Mouse (Mus musculus) forebrain, embryonic 10.5 days (tissue): Measurements from ENCODE around the gene Grk5. TPM values are rescaled to one million over a fixed set of nuclear protein-coding genes. Genes with fewer than 3 reads are reported as not detected.

ENCODE experiments used
- DNase-seq: peaks from one replicate; pipeline ENCODE4 v3.0.0-alpha.2; 2017; ENCODE audit warnings: low spot score; ENCODE audit errors: extremely low spot score
- H3K27ac ChIP-seq: fragments of 300-500 bp; sonication (generic); 2 replicates; pipeline ENCODE4 v1.5.1; 2016; ENCODE audit warnings: mild to moderate bottlenecking
- H3K27me3 ChIP-seq: fragments of 300-500 bp; sonication (generic); 2 replicates; pipeline ENCODE4 v1.6.1; 2016; ENCODE audit warnings: mild to moderate bottlenecking; ENCODE audit not compliant: poor library complexity, severe bottlenecking
- H3K36me3 ChIP-seq: fragments of 300-500 bp; sonication (generic); replicated peaks from 2 replicates; pipeline ENCODE4 v1.6.1; 2016; ENCODE audit warnings: mild to moderate bottlenecking, moderate library complexity
- H3K4me1 ChIP-seq: fragments of 300-500 bp; sonication (generic); 2 replicates; pipeline ENCODE4 v1.6.1; 2016
- H3K4me3 ChIP-seq: fragments of 300-500 bp; sonication (generic); 2 replicates; pipeline ENCODE4 v1.5.1; 2016; ENCODE audit warnings: mild to moderate bottlenecking, moderate library complexity
- H3K9me3 ChIP-seq: fragments of 300-500 bp; sonication (generic); 2 replicates; pipeline ENCODE4 v1.6.1; 2016; ENCODE audit warnings: mild to moderate bottlenecking, moderate library complexity
- WGBS: fragments of 180-500 bp; shearing (Covaris S2); methylation state at CpG from one replicate; pipeline ENCODE4 v1.1.7; 2016; 5-methylcytosine and 5-hydroxymethylcytosine counted together
- polyA plus RNA-seq: library from polyadenylated mRNA; unstranded; fragments of >200 nt; fragmentation: Nextera tagmentation; extraction: Ambion mirVana; gene quantifications from 2 replicates; pipeline ENCODE4 v1.2.1, GENCODE M21; 2016

Gene Grk5
- polyA plus RNA-seq, 1 experiment from 2014 or later, result 2.0 TPM

- no peak overlapping the region for H3K27ac ChIP-seq
- DNase-seq, result no peak
Measured at GRCm38 (mm10) chr19:61056783-61057410, 167.3 kb downstream of the Grk5 start.

GRCm38 (mm10) chr19:61057581-61057980 is 168.0 kb downstream of the Grk5 start:
- Histone ChIP-seq H3K36me3 (no peaks in the 10 kb centered on the region), H3K9me3 (no peaks in the 10 kb centered on the region), H3K27me3 (no peaks in the 10 kb centered on the region), H3K27ac (no peak overlapping the region), H3K4me1 (peaks cover 24% of the 10 kb centered on the region), H3K4me3 (no peak overlapping the region)
- no peak for DNase-seq
- WGBS, result 39% methylated on average over 3 of the region's 3 CpGs

More at GRCm38 (mm10) chr19:61056783-61057410, 167.3 kb downstream of the Grk5 start:
- peaks cover 24% of the 10 kb centered on the region for H3K4me1 ChIP-seq
- no peaks in the 10 kb centered on the region for H3K36me3 ChIP-seq
- 76% methylated on average over 5 of the region's 5 CpGs for WGBS
- H3K9me3 ChIP-seq, result no peaks in the 10 kb centered on the region
- H3K27me3 ChIP-seq, result no peaks in the 10 kb centered on the region
- no peak overlapping the region for H3K4me3 ChIP-seq

GRCm38 (mm10) chr19:61064386-61064785 is 174.8 kb downstream of the Grk5 start:
- no peaks in the 10 kb centered on the region for H3K9me3 ChIP-seq
- DNase-seq, result no peak
- H3K36me3 ChIP-seq, result no peaks in the 10 kb centered on the region
- WGBS, result 87% methylated on average over 3 of the region's 3 CpGs
- no peak overlapping the region for H3K4me3 ChIP-seq
- 0 out of 2 replicates have a peak, but pooled peaks cover 7% of the 10 kb centered on the region for H3K4me1 ChIP-seq
- no peaks in the 10 kb centered on the region for H3K27me3 ChIP-seq
- no peak overlapping the region for H3K27ac ChIP-seq

GRCm38 (mm10) chr19:61065011-61065410 is 175.5 kb downstream of the Grk5 start:
- H3K4me1 ChIP-seq, result 0 out of 2 replicates have a peak, but pooled peaks cover 7% of the 10 kb centered on the region
- no peaks in the 10 kb centered on the region for H3K27me3 ChIP-seq
- H3K27ac ChIP-seq, result no peak overlapping the region
- H3K4me3 ChIP-seq, result no peak overlapping the region
- H3K9me3 ChIP-seq, result no peaks in the 10 kb centered on the region
- DNase-seq, result no peak
- H3K36me3 ChIP-seq, result no peaks in the 10 kb centered on the region
- WGBS, result 83% methylated on average over 1 of the region's 1 CpGs

- Histone ChIP-seq H3K9me3 (no peaks in the 10 kb centered on the region), H3K4me1 (no peaks in the 10 kb centered on the region), H3K27ac (no peak overlapping the region), H3K36me3 (peaks cover 3% of the 10 kb centered on the region; the same call in 1 of the 2 replicates), H3K4me3 (no peak overlapping the region), H3K27me3 (no peaks in the 10 kb centered on the region)
- DNase-seq, result no peak
- WGBS, result 89% methylated on average over 3 of the region's 3 CpGs
Measured at GRCm38 (mm10) chr19:61078622-61079021, 189.1 kb downstream of the Grk5 start.

GRCm38 (mm10) chr19:61080251-61080749 is 190.8 kb downstream of the Grk5 start:
- 92% methylated on average over 5 of the region's 5 CpGs for WGBS
- Histone ChIP-seq H3K4me3 (no peak overlapping the region), H3K4me1 (no peaks in the 10 kb centered on the region), H3K9me3 (no peaks in the 10 kb centered on the region), H3K27ac (no peak overlapping the region), H3K36me3 (peaks cover 3% of the 10 kb centered on the region; the same call in 1 of the 2 replicates), H3K27me3 (no peaks in the 10 kb centered on the region)
- DNase-seq, result no peak

GRCm38 (mm10) chr19:61083006-61083405 is 193.5 kb downstream of the Grk5 start:
- Histone ChIP-seq H3K36me3 (peaks cover 3% of the 10 kb centered on the region; the same call in 1 of the 2 replicates), H3K27me3 (no peaks in the 10 kb centered on the region), H3K4me3 (no peak overlapping the region), H3K9me3 (no peaks in the 10 kb centered on the region), H3K4me1 (no peaks in the 10 kb centered on the region), H3K27ac (no peak overlapping the region)
- DNase-seq, result no peak
- WGBS, result 91% methylated on average over 8 of the region's 8 CpGs

GRCm38 (mm10) chr19:61084149-61084940 is 194.8 kb downstream of the Grk5 start:
- WGBS, result 46% methylated on average over 4 of the region's 4 CpGs
- peak; percentile 83 for DNase-seq
- no peak overlapping the region for H3K4me3 ChIP-seq
- H3K4me1 ChIP-seq, result no peaks in the 10 kb centered on the region
- H3K9me3 ChIP-seq, result no peaks in the 10 kb centered on the region
- peaks cover 3% of the 10 kb centered on the region; the same call in 1 of the 2 replicates for H3K36me3 ChIP-seq
- no peak overlapping the region for H3K27ac ChIP-seq
- no peaks in the 10 kb centered on the region for H3K27me3 ChIP-seq

GRCm38 (mm10) chr19:61085217-61085616 is 195.7 kb downstream of the Grk5 start:
- H3K4me1 ChIP-seq, result no peaks in the 10 kb centered on the region
- no peaks in the 10 kb centered on the region for H3K9me3 ChIP-seq
- no peak for DNase-seq
- H3K27ac ChIP-seq, result no peak overlapping the region
- 86% methylated on average over 2 of the region's 2 CpGs for WGBS
- H3K4me3 ChIP-seq, result no peak overlapping the region
- H3K36me3 ChIP-seq, result peaks cover 6% of the 10 kb centered on the region; the same call in 1 of the 2 replicates
- H3K27me3 ChIP-seq, result no peaks in the 10 kb centered on the region

GRCm38 (mm10) chr19:61087781-61088180 is 198.2 kb downstream of the Grk5 start:
- no peak for DNase-seq
- Histone ChIP-seq H3K27ac (no peak overlapping the region), H3K4me3 (no peak overlapping the region), H3K4me1 (no peaks in the 10 kb centered on the region), H3K27me3 (no peaks in the 10 kb centered on the region), H3K36me3 (peaks cover 6% of the 10 kb centered on the region), H3K9me3 (no peaks in the 10 kb centered on the region)
- WGBS, result 96% methylated on average over 1 of the region's 1 CpGs

GRCm38 (mm10) chr19:61089001-61089400 is 199.5 kb downstream of the Grk5 start:
- H3K4me3 ChIP-seq, result no peak overlapping the region
- H3K36me3 ChIP-seq, result peaks cover 10% of the 10 kb centered on the region; the same call in 1 of the 2 replicates
- no peaks in the 10 kb centered on the region for H3K27me3 ChIP-seq
- no peak for DNase-seq
- H3K4me1 ChIP-seq, result no peaks in the 10 kb centered on the region
- H3K9me3 ChIP-seq, result no peaks in the 10 kb centered on the region
- 95% methylated on average over 3 of the region's 3 CpGs for WGBS
- no peak overlapping the region for H3K27ac ChIP-seq

GRCm38 (mm10) chr19:61090541-61090940 is 201.0 kb downstream of the Grk5 start:
- no peaks in the 10 kb centered on the region for H3K27me3 ChIP-seq
- 93% methylated on average over 4 of the region's 4 CpGs for WGBS
- no peaks in the 10 kb centered on the region for H3K9me3 ChIP-seq
- H3K4me1 ChIP-seq, result no peaks in the 10 kb centered on the region
- peaks cover 10% of the 10 kb centered on the region; the same call in 1 of the 2 replicates for H3K36me3 ChIP-seq
- no peak overlapping the region for H3K4me3 ChIP-seq
- no peak overlapping the region for H3K27ac ChIP-seq
- no peak for DNase-seq

- Histone ChIP-seq H3K4me1 (no peaks in the 10 kb centered on the region), H3K27me3 (no peaks in the 10 kb centered on the region), H3K36me3 (0 out of 2 replicates have a peak, but pooled peaks cover 4% of the 10 kb centered on the region), H3K4me3 (no peak overlapping the region), H3K9me3 (no peaks in the 10 kb centered on the region), H3K27ac (no peak overlapping the region)
- WGBS, result 86% methylated on average over 2 of the region's 2 CpGs
- DNase-seq, result no peak
Measured at GRCm38 (mm10) chr19:61096776-61097175, 207.2 kb downstream of the Grk5 start.
